Mouse (Mus musculus): ENCODE measurements around the gene Fsip2. TPM values are rescaled to one million over a fixed set of nuclear protein-coding genes. Genes with fewer than 3 reads are reported as not detected.

Gene Fsip2
- not detected in 2 replicates for polyA plus RNA-seq (2015; fragmentation: Nextera tagmentation; extraction: Ambion mirVana)

DNA sequence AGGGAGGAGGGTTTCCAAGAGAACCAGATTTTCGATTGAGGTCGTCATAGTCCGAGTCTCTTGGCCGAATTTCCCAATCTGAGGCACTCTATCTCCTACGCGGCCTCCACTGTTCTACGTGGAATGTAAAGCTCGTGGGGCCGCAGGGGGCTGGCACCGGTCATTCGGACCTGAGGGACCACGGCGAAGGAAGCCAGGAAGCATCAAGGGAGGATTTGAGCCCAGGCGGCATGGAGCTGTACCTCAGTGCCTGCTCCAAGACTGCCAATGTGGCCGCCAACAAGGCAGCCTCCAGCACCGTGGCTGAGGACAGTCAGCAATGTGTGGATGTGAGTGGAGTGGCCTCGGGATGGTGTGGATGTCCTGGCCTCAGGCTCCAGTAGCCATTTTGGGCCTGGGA is at the start of gene Fsip2:
Gene Fsip2 (plus strand): TSS at position 163 of the 400 bp plus-strand sequence.
- ATAC-seq, result no peak
- H3K27me3 ChIP-seq (replicated peaks; ENCODE audit: control insufficient read depth, insufficient read depth, low read length), result no peaks in the 10 kb centered on the region
- no peak within 1 kb of the TSS for H3K27ac ChIP-seq (ENCODE audit: low read length)
- no peaks in the 10 kb centered on the region for H3K9me3 ChIP-seq (ENCODE audit: control insufficient read depth, low read length)
- no peaks in the 10 kb centered on the region for H3K36me3 ChIP-seq (ENCODE audit: control insufficient read depth, insufficient read depth)
- H3K9ac ChIP-seq (replicated peaks; ENCODE audit: low read depth, low read length), result no peak within 1 kb of the TSS
- no peaks in the 10 kb centered on the region for H3K4me1 ChIP-seq (replicated peaks; ENCODE audit: control insufficient read depth, insufficient read depth, low read length)
- WGBS, result 94% methylated on average over 17 of the region's 17 CpGs
- no peak within 1 kb of the TSS for H3K4me2 ChIP-seq (ENCODE audit: low read length)
- no peak within 1 kb of the TSS for H3K4me3 ChIP-seq (replicated peaks; ENCODE audit: low read length)

GRCm38 (mm10) chr2:82963443-82963842 is 20.0 kb downstream of the Fsip2 start:
- Histone ChIP-seq H3K4me2 (ENCODE audit: low read length) (no peak overlapping the region), H3K27me3 (replicated peaks; ENCODE audit: control insufficient read depth, insufficient read depth, low read length) (no peaks in the 10 kb centered on the region), H3K36me3 (ENCODE audit: control insufficient read depth, insufficient read depth) (no peaks in the 10 kb centered on the region), H3K9me3 (ENCODE audit: control insufficient read depth, low read length) (no peaks in the 10 kb centered on the region), H3K9ac (replicated peaks; ENCODE audit: low read depth, low read length) (no peak overlapping the region), H3K4me1 (replicated peaks; ENCODE audit: control insufficient read depth, insufficient read depth, low read length) (no peaks in the 10 kb centered on the region), H3K4me3 (replicated peaks; ENCODE audit: low read length) (no peak overlapping the region), H3K27ac (ENCODE audit: low read length) (no peak overlapping the region)
- WGBS, result 87% methylated on average over 3 of the region's 3 CpGs
- no peak for ATAC-seq

DNA sequence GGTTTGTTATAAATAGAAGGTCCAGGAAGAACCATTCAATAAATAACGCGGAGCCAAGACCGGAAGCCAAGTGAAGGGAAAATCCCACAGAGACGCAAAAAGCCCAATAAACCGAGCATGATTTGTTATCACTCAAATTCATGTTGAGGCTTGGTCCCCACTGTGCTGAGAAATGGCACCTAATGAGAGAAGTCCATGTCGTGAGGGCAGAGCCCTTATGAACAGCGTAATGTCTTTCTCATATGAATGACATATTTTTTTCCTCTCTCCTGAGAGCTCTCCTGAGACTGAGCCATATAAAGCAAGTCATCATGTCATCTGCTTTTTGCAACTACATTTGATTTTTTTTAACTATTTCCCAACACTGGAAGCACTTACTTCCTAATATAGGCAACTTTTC is 82.4 kb downstream of the Fsip2 start:
- no peak overlapping the region for H3K27ac ChIP-seq (ENCODE audit: low read length)
- H3K4me3 ChIP-seq (replicated peaks; ENCODE audit: low read length), result no peak overlapping the region
- H3K9ac ChIP-seq (replicated peaks; ENCODE audit: low read depth, low read length), result no peak overlapping the region
- H3K4me2 ChIP-seq (ENCODE audit: low read length), result no peak overlapping the region
- WGBS, result 93% methylated on average over 7 of the region's 7 CpGs
- no peaks in the 10 kb centered on the region for H3K27me3 ChIP-seq (replicated peaks; ENCODE audit: control insufficient read depth, insufficient read depth, low read length)
- H3K36me3 ChIP-seq (ENCODE audit: control insufficient read depth, insufficient read depth), result no peaks in the 10 kb centered on the region
- no peaks in the 10 kb centered on the region for H3K4me1 ChIP-seq (replicated peaks; ENCODE audit: control insufficient read depth, insufficient read depth, low read length)
- no peak for ATAC-seq
- H3K9me3 ChIP-seq (ENCODE audit: control insufficient read depth, low read length), result no peaks in the 10 kb centered on the region

DNA sequence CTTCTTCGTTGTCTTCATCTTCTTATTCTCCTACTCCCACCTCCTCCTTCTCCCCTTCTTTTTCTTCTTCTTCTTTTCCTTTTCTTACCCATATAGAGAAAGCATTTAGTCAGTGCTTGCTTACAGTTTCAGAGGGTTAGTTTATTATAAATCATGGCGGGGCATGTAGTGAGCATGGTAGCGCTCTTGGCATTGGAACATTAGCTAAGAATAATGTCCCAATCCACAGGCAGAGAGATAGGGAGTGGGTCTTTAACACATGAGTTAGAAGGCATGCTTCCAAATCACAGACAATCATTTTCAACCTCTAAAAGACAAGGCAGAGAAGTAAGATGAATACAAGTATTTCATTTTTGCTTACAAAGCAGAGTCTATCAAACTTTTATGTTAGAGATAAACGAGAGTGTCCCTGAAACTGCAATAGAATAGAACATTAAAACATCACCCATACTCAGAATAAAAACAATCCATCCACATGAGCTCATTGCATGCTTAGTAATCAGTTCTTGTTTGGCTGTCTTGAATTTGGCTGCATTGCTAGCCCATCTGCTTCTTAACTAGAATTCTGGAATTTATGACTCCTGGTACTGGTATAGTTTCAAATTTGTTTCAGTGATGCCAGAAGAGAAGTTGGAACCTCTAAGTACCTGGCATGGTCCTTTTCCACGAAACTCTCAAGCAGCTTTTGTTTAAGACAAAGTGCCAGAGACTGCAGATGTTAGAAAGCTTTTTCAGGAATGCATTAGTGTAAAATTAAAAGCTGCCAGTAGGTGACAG is 109.7 kb downstream of the Fsip2 start:
- no peak overlapping the region for H3K27ac ChIP-seq (ENCODE audit: low read length)

More for the DNA sequence above, 109.7 kb downstream of the Fsip2 start:
- H3K9me3 ChIP-seq (ENCODE audit: control insufficient read depth, low read length), result no peaks in the 10 kb centered on the region
- peak; percentile 91 for ATAC-seq
- no peak overlapping the region for H3K4me2 ChIP-seq (ENCODE audit: low read length)
- no peak overlapping the region for H3K9ac ChIP-seq (replicated peaks; ENCODE audit: low read depth, low read length)
- H3K4me3 ChIP-seq (replicated peaks; ENCODE audit: low read length), result no peak overlapping the region
- H3K36me3 ChIP-seq (ENCODE audit: control insufficient read depth, insufficient read depth), result no peaks in the 10 kb centered on the region
- 64% methylated on average over 5 of the region's 5 CpGs for WGBS
- no peaks in the 10 kb centered on the region for H3K4me1 ChIP-seq (replicated peaks; ENCODE audit: control insufficient read depth, insufficient read depth, low read length)
- no peaks in the 10 kb centered on the region for H3K27me3 ChIP-seq (replicated peaks; ENCODE audit: control insufficient read depth, insufficient read depth, low read length)

Measured in forebrain, embryonic 16.5 days (tissue).